8 mouse cellular contexts compared by ENCODE assay signal in genomic region chr7:4060602-4061188, GRCm38 (mm10). TPM values are rescaled to one million over a fixed set of nuclear protein-coding genes. Genes with fewer than 3 reads are reported as not detected.
DNase-seq lines count a peak whose midpoint lies in the region; TF ChIP-seq lines count a peak whose summit lies in the region.
"Not testable (repeated sequence)": the region's sequence is repeated elsewhere in the genome, so short reads cannot be mapped to it uniquely, and the experiment has no call there.
"Had no signal": no experiment of that assay in that cellular context is flagged by ENCODE, and none has a peak within 500 bp of the region (broad histone marks: within the 10 kb centered on the region; RNA-seq: fewer than 3 reads in every experiment).

No protein-coding gene starts in this region.

- H3K9ac ChIP-seq in CH12.LX (ENCODE audit: insufficient read depth, low read depth): not testable (repeated sequence)

- dilution Hi-C loops in CH12.LX (cut with MboI; ENCODE audit: extremely low pct_ligation_motif_present, extremely low pct_unique_long_range_greater_than_20kb, low sequenced_read_pairs): not testable (repeated sequence)

- not testable (repeated sequence) for H3K79me2 ChIP-seq in CH12.LX (replicated peaks; ENCODE audit: control insufficient read depth, extremely low read depth, insufficient read depth, poor library complexity, severe bottlenecking)

- not testable (repeated sequence) for H3K9me3 ChIP-seq in CH12.LX (replicated peaks; ENCODE audit: low read length)

- not testable (repeated sequence) for H3K4me3 ChIP-seq in CH12.LX (replicated peaks in 1 of 3; ENCODE audit: low read depth in 2 of 3, low read length in 2 of 3, poor library complexity in 1 of 3)

- not testable (repeated sequence) for H3K27ac ChIP-seq in CH12.LX (ENCODE audit: insufficient read depth, low read depth)

- peaks cover 6 to 19% of the 10 kb centered on the region in 2 experiments; a peak in 3 of 4 replicates for H3K4me1 ChIP-seq in CH12.LX (ENCODE audit: control insufficient read depth in 1 of 2, insufficient read depth in 2 of 2)

- TF ChIP-seq RAD21 in CH12.LX (IDR thresholded peaks at IDR 0.05; ENCODE audit: low read depth, low read length): not testable (repeated sequence)

- peak; percentile 76 for DNase-seq in A20 (ENCODE audit: low read depth, low spot score)
- DNase-seq in CH12.LX (ENCODE audit: extremely low read depth): peak; percentile 46
- peak; percentile 11 for DNase-seq in R1 (ENCODE audit: low read depth, low spot score)
- peak; percentile 34 to 57 for DNase-seq in spleen, adult 18-20 months
- peak; percentile 52 for DNase-seq in splenic B cell, adult 2 months (ENCODE audit: low read depth, low spot score)

- H3K27me3 ChIP-seq in CH12.LX (replicated peaks); splenic B cell, adult 2 months (ENCODE audit: control insufficient read depth, insufficient read depth, low read length, poor library complexity, severe bottlenecking): not testable (repeated sequence)

- TF ChIP-seq POLR2A in CH12.LX (IDR thresholded peaks at IDR 0.05; ENCODE audit: low read depth, low read length): not testable (repeated sequence)

- in situ Hi-C loops in CH12.LX (cut with MboI; ENCODE audit: low pct_ligation_motif_present, low pct_unique_long_range_greater_than_20kb, low sequenced_read_pairs): not testable (repeated sequence)

- TF ChIP-seq CTCF in CH12.LX (conservative IDR thresholded peaks at IDR 0.05 in 1 of 2, IDR thresholded peaks at IDR 0.05 in 1 of 2; ENCODE audit: low read depth in 2 of 2, low read length in 2 of 2): not testable (repeated sequence)

- H3K36me3 ChIP-seq in CH12.LX (replicated peaks in 1 of 2; ENCODE audit: control insufficient read depth in 1 of 2, insufficient read depth in 1 of 2, low read length in 1 of 2); splenic B cell, adult 2 months (ENCODE audit: control insufficient read depth, insufficient read depth, low read length, poor library complexity, severe bottlenecking): not testable (repeated sequence)

- not testable (repeated sequence) for TF ChIP-seq EP300 in CH12.LX (IDR thresholded peaks at IDR 0.05; ENCODE audit: low read length)

- 0 out of 2 replicates have a peak overlapping the region, but pooled peaks have one; percentile 29 for H3K4me2 ChIP-seq in CH12.LX (ENCODE audit: insufficient read depth, low read depth, poor library complexity, severe bottlenecking)

TF ChIP-seq in CH12.LX, 34 proteins besides CTCF, POLR2A, EP300 and RAD21:
- TF ChIP-seq TCF12 (IDR thresholded peaks at IDR 0.05; ENCODE audit: low read depth, low read length) (peak; percentile 58; the same call in 1 of the 2 replicates), ETS1 (conservative IDR thresholded peaks at IDR 0.05; ENCODE audit: low read depth, low read length) (0 out of 2 replicates have a peak, but pooled peaks have one; percentile 18), BHLHE40 (IDR thresholded peaks at IDR 0.05; ENCODE audit: low read depth, low read length) (0 out of 2 replicates have a peak, but pooled peaks have one; percentile 33)
TF ChIP-seq in CH12.LX: peak in this region for 3; not testable (repeated sequence) for 31.

RNA-seq across cellular contexts. Expression of gene Lair1, which starts 2.3 kb away (rescaled TPM):
- total RNA-seq in CH12.LX (2012; rRNA removed): 0.21 and 0.38 TPM in 2 replicates
- 4.6 TPM in 2 replicates for total RNA-seq in CH12.LX (2014; rRNA removed)
- polyA plus RNA-seq in CH12.LX (2012; ENCODE audit: insufficient read length, low read depth): 3.1 and 4.0 TPM in 2 replicates
- polyA plus RNA-seq: erythroblast, embryonic 14.5 days had no signal

RNA-seq across cellular contexts. Expression of gene Ttyh1, which starts 58.5 kb away (rescaled TPM):
- total RNA-seq in CH12.LX (2012; rRNA removed): 0.08 and 0.13 TPM in 2 replicates
- total RNA-seq in CH12.LX (2014; rRNA removed): not detected in 2 replicates
- 0.16 and 0.17 TPM in 2 replicates for polyA plus RNA-seq in CH12.LX (2012; ENCODE audit: insufficient read length, low read depth)
- total RNA-seq: common myeloid progenitor, adult 5-6 weeks had no signal
- polyA plus RNA-seq: erythroblast, embryonic 14.5 days; G1E had no signal

Comparison
In these comparisons a context has a peak if more than half of its experiments do, and no peak if none do; other contexts are left out.
1. DNase-seq: peak in every context shown above with its lines; median percentile 76 in A20; 52 in splenic B cell, adult 2 months; 46 in CH12.LX; 46 in spleen, adult 18-20 months; 11 in R1.